Mouse (Mus musculus) c-Kit-positive CD71-negative TER-119-negative erythroid progenitor cells, embryonic 14.5 days (primary cell): ENCODE data around the gene Med18.
"Not testable (repeated sequence)": the region's sequence is repeated elsewhere in the genome, so short reads cannot be mapped to it uniquely, and the experiment has no call there.

Experiments used
- DNase-seq: peaks from one replicate; pipeline ENCODE4 v3.0.0-alpha.2; 2013; ENCODE audit warnings: low read depth

Med18 gene

DNA sequence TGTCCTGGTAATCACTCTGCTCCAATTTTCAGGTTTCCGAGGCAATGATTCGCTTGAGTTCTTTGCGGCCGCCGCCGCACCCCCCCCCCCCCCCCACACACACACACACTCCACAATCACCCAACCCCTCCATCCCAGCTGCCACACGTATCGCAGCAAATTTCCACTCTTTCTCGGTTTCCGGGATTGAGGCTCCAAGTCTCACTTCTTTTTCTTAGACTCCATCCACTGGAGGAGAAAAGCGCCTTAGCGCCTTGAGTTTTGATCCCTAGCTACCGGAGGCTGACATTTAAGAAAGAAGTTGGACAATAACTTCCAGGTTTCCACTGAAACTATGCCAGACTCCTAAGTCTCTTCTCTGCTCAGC lies 42.2 kb downstream of the Med18 start:
- DNase-seq, result no peak

DNA sequence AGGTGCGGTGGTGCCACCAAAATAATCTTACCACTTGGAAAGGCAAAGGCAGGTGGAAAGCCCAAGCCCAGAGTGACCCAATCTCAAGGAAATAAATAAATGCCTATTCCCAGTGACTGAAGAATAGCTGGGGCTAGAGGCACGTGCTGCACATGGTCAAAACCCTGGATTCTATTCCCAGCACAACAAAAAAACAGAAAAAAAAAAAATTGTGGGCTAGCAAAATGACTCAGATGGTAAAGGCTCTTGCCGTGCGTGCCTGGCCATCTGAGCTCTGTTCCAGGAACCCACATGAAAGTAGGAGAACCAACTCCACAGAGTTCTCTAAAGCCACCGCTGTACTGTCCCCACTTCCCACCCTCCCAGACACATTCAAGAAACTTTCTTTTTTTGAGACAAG lies 43.2 kb downstream of the Med18 start:
- no peak for DNase-seq

DNA sequence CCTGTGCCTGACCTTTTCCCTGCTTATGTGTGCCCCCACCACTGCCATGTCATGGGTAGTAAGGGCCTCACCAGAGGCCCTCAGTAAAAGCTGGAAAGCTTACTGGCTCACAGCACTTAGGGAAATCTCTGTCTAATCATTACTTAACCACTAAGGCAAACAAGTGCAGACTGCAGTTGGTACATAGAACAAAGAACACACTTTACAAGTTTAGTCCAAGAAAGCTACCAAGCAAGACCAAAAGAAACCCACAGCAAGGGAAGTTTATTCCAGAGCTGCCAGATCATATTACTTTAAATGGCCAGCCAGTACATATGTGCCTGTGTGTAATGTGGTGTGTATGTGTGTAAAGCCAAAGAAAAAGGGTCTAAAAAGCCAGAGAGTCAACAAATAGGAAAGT lies 47.8 kb downstream of the Med18 start:
- no peak for DNase-seq

DNA sequence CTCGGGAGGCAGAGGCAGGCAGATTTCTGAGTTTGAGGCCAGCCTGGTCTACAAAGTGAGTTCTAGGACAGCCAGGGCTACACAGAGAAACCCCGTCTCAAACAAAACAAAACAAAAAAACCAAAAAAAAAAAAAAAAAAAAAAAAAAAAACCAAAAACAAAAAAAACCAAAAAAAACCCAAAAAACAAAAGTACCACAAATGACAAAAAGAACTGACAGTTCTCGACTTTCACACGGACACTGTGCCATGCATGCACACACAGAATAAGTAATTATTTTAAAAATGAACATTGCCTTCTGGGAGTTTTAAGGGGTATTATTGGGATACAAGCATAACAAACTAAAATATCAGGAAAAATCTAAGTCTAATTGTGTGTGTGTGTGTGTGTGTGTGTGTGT lies 50.5 kb downstream of the Med18 start:
- not testable (repeated sequence) for DNase-seq

DNA sequence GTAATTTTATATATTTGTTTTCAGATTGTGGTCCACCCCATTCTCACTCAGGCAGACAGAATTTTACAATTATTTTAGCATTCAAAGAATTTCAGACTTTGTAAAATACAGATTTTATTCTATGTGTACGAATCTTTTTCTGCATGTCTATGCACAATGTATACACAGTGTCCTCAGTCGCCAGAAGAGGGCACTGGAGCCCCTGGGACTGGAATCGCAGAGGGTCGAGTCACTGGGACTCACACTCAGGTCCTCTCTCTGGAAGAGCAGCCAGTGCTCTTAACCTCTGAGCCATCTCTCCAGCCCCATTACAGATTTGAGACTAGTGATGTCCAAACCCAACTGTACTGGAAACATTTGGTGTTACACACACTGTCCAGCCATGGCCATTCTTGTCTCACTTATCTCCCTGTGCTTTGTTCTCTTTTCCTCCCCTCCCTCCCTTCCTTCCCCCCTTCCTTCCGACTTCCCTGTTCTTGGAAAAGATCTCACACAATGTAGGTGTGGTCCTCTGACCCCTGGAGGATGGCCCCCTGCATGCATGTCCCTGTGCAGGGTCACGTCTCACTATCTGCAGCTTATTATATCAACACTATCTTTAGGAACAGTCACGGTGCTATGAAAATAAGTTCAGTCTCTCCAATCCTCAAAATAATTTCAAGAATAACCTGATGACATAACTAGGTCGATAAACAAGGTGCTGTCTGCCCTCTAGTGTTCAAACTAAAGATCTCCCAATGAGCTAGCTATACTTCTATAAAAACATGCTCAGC lies 52.2 kb downstream of the Med18 start:
- DNase-seq, result no peak

DNA sequence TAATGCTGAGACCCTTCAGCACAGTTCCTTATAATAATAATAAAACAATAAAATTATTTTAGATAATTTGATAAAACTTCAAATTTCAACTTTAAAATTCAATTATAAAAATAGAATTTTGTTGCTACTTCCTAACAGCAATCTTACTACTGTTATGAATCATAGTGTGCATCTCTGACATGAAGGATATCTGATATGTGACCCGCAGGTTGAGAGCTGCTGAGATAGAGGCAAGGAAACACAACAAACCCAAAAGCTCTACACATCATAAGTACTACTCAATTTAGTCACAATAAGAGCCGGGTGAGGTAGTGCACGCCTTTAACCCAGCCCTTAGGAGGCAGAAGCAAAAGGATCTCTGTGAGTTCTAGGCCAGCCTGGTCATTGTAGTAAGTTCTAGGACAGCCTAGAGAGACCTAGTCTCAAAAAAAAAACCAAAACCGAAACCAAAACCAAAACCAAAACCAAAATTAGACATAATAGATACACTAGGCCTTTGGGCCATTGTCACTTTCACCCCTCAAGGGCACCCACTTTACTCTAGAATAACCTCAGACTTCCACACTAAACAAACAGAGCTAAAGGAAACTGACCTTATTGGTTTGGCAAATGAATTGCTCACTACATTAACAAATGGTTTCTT lies 54.0 kb downstream of the Med18 start:
- DNase-seq, result no peak
